Mouse (Mus musculus): ENCODE measurements around the gene Plcb4.
A peak's percentile ranks its signal among the peaks of the same experiment; 100 is the strongest.
"Not testable (repeated sequence)": the region's sequence is repeated elsewhere in the genome, so short reads cannot be mapped to it uniquely, and the experiment has no call there.

Plcb4 gene

DNA sequence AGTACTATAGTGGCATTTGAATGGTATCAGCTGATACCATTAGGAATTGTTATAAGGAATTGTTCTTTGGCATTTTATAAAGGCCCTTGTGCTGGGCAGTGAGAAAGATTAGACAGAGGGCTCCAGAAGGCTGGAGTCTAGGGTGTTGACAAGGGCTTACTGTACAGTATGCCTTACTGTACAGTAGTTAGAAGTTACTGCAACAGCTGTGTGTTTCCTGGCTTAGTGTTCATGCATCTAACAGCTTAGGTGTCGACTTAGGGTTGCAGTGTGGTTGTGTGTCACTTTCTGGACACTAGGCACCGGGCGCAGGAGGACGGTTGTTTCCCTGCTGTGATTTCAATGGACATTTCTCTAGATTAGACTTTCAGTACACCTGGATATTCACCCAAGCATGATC, 57.4 kb downstream of the Plcb4 start:
- DNase-seq (ENCODE audit: low read depth, low spot score): no peak

DNA sequence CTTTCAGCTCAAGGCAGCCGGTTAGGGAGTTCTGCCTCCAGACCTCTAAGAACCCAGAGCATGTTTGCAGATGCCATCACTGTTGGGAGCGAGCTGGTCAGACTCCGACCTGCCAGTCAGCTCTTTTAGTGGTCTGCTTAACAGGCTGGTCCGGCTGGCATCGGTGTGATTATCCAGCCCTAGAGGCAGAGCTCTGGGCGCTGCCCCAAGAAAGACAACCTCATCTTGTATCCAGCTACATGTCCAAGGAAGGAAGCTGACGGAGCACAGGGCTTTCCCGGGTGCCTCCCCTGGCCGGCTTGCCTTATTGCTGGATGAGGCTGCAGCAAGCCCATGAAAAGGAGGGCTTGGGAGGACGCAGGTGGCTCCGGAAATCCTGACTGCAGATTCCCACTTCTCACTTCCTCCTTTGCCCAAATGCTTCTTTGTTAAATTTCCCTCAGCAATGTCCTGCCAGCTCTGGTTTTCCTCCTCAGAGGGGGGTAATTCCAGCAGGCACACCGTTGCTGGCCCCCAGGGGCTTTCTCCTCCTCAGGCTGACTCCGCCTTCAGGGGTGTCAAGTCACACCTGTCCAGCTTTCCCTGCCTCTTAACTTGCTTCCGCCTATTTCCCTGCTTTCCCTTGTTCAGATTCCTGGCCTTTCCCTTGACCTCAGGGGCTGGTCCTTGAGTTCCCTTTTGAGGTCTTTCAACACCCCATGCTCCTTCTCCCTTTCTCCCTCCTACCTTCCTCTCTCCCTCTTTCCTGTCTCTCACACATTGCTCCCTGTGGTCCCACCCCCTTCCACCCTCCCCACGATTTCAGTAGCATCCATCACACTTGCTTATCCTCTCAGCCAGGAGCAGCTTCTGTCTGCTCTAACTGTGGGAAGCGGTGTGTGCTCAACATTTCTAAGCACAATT, 58.7 kb downstream of the Plcb4 start:
- DNase-seq (ENCODE audit: low read depth, low spot score): peak; percentile 53

- no peak for DNase-seq (ENCODE audit: low read depth, low spot score)
Observed at GRCm38 (mm10) chr2:135722109-135722508, 63.3 kb downstream of the Plcb4 start.

- no peak for DNase-seq (ENCODE audit: low read depth, low spot score)
Observed at GRCm38 (mm10) chr2:135723387-135723786, 64.6 kb downstream of the Plcb4 start.

- no peak for DNase-seq (ENCODE audit: low read depth, low spot score)
Observed at GRCm38 (mm10) chr2:135724489-135724888, 65.7 kb downstream of the Plcb4 start.

- DNase-seq (ENCODE audit: low read depth, low spot score): peak; percentile 22
Observed at GRCm38 (mm10) chr2:135725362-135725761, 66.6 kb downstream of the Plcb4 start.

GRCm38 (mm10) chr2:135727088-135727487, 68.3 kb downstream of the Plcb4 start:
- no peak for DNase-seq (ENCODE audit: low read depth, low spot score)

DNA sequence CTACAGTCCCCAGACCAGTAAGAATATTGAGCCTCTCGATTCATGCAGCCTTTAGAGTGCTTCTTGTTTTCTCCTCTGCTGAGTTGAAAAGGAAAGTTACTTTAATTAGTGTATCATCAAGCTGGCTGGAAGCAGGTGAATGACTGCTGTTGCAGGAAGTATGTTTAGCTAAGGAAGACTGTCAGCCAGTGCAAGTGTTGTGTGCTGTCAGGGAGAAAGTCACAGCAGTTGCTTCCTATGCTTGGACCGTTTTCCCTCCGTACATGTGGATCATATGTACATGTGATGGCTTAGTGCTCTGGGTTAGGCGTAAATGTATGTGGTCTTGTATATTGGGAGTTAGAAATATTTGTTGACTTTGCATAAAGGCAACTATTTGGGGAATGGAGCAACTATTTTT, 69.1 kb downstream of the Plcb4 start:
- no peak for DNase-seq (ENCODE audit: low read depth, low spot score)

DNA sequence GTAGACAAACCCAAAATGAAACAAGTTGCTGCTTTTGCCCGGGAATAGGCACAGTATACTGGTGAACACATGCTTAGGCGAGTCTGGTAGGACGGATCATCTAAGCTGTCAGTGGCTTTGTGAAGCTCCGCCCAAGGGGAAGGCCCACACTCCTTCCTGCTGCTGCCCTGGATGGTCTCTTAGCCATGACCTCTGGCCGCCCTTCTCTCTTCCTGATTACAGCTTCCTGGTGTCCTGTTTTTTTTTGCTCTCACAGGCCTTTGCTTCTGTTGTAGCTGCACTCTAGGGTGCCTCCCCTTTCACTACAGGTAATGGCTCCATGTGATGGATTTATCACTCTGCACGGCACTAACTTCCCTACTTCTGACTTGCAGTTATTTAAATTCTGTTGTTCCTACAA, 72.8 kb downstream of the Plcb4 start:
- no peak for DNase-seq (ENCODE audit: low read depth, low spot score)

- no peak for DNase-seq (ENCODE audit: low read depth, low spot score)
Observed at GRCm38 (mm10) chr2:135732651-135733050, 73.8 kb downstream of the Plcb4 start.

GRCm38 (mm10) chr2:135733926-135734510, 75.2 kb downstream of the Plcb4 start:
- DNase-seq (ENCODE audit: low read depth, low spot score): no peak

DNA sequence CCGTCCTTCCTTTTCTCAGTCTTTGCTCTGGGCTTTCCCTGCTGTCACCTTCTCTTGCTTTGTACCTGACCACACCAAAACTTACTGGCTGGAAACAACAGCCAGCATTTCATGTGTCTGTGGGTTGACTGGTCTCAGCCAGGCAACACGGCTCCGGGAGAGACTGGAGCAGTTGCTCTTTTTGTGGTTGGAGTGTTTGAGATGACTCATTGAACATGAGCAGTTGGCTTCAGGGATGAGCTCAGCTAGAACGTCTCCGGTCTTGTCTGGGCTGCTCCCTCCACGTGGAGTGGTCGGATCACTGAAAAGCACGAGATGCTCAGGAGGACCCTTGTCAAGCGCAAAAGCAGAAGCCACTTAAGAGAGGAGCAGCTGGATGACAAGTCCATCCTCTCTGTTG, 78.7 kb downstream of the Plcb4 start:
- peak; percentile 23 for DNase-seq (ENCODE audit: low read depth, low spot score)

GRCm38 (mm10) chr2:135738022-135738780, 79.4 kb downstream of the Plcb4 start:
- DNase-seq (ENCODE audit: low read depth, low spot score): not testable (repeated sequence)

- DNase-seq (ENCODE audit: low read depth, low spot score): no peak
Observed at GRCm38 (mm10) chr2:135738950-135739349, 80.1 kb downstream of the Plcb4 start.

DNA sequence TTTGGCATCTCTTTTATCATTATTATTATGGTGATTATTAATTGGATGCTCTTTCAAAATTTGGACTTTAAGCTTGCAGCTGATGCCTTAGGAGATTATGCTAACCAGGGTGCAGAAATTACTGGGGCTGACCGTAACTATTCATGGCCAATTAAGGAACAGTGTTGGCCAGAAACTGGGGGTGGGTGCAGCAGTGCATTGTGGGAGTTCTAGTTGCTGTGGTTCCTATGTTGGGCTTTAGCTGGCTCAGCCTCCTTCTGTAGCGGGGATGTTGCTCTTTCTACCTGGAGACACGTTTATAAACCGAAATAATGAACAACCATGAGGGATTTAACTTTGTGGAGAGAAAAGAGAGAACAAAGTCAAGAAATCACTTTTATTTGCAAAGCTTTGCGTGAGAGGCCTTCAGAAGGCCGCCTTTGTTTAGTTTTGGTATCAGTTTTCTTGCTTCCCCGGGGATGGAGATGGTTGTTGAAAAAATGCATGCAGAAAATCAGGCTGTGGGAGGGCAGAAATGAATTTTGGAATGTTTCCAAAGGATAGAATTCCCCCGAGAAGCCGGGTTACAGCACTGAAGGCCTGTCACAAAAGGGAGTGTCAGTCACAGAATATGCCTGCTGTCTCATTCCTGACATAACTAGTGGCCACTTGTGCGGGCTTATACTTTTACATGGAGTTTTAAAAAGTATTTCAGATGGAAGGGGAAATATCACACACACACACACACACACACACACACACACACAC, 84.3 kb downstream of the Plcb4 start:
- DNase-seq (ENCODE audit: low read depth, low spot score): no peak

DNA sequence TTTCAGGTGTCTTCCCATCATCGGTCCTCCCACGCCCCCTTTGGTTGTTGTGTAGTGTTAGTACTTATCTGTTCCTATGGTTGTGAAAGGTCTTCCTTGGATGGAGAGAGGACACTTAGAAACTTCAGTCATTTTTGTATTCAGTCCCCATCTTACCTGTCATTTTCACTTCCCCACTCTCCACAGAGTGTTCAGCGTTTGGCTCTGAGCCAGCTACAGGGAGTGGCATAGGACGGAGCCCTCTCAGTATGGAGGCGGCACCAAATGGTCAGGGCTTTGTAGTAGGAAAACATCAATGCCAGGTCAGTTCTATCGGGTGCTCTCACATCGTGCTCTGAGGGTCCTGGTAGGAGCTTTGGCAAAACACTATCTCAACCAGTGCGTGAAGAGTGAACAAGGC, 85.9 kb downstream of the Plcb4 start:
- no peak for DNase-seq (ENCODE audit: low read depth, low spot score)

DNA sequence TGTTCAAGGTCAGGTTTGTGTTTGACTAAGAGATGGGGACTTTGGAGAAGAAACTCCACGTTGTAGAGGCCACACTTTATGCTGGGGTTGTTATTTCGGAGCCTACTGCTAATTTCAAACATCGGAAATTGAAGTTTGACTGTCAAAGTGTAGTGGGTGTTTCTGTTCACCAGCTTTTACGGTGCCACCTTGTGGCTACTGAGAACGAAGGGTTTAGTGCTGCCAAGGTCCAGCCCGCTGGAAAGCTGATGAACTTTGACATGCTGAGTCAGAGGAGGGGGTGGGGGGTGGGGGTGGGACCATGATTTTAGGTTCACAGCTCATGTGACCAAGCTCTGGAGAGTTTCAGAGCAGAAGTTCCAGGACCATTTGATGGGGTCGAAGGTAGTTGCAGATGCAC, 86.3 kb downstream of the Plcb4 start:
- DNase-seq (ENCODE audit: low read depth, low spot score): no peak

DNA sequence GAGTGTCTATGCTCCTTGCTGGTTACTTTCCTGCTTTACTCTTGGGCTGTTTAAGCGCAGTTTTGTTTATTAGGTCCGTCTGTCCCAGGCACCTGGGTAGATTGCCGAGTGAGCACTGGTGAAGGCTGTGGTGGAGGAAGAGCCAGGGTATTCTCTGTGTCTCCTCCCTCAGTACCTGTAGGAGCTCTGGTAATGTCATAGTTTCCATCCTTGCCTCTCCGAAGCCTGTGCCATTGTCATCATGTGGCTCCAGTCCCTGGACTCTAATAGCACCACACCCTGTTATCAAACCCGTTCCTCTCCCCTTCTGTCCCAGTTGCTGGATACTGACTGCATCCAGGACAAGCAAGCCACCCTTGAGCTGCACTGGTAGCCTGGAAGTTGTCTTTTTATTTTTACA, 89.6 kb downstream of the Plcb4 start:
- DNase-seq (ENCODE audit: low read depth, low spot score): no peak

DNA sequence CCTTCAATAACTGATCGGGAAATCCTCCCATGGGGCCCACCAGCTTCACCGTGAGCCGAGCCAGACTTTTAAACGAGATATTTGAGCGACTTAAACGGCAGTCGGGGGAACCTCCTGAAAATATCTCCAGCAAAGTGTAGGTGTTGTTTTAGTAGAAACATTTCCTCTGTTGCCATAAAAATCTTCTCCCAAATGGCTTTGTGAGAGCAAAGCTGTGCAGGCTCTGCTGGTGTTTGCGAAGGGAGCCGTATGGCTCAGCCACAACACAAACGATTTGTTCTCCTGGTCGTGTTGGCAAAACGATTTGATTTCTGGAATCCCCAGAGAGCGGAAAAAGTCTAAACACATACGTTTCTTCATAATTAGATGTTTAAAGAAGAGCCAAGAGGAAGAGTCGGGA, 90.8 kb downstream of the Plcb4 start:
- DNase-seq (ENCODE audit: low read depth, low spot score): no peak

DNA sequence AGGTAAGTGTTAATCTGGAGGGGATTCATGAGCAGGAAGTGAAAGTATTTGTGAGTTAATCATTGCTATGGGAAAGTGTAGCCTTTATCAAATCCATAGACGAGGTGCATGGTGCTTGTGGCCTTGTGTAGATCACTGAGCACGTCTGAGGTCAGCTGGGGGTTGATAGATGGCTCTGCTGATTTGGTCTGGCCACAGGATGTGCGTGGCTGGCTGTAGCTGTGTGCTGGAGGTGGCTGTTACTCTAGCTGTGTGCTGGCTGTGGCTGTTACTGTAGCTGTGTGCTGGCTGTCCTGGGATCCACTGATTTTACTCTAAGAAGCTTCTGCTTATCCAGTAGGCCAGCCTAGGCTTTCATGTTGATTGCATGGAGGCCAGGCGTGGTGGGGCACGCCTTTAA, 91.9 kb downstream of the Plcb4 start:
- DNase-seq (ENCODE audit: low read depth, low spot score): no peak

- DNase-seq (ENCODE audit: low read depth, low spot score): no peak
Observed at GRCm38 (mm10) chr2:135755792-135756191, 97.0 kb downstream of the Plcb4 start.

- no peak for DNase-seq (ENCODE audit: low read depth, low spot score)
Observed at GRCm38 (mm10) chr2:135757478-135757877, 98.7 kb downstream of the Plcb4 start.

Data from skeletal muscle tissue, adult 2 months (tissue).